Mouse (Mus musculus) heart, postnatal 25 days (tissue): ENCODE data around the gene Fgfr2. TPM values are rescaled to one million over a fixed set of nuclear protein-coding genes. Genes with fewer than 3 reads are reported as not detected.
"Not testable (repeated sequence)": the region's sequence is repeated elsewhere in the genome, so short reads cannot be mapped to it uniquely, and the experiment has no call there.

Experiments
- DNase-seq: peaks from one replicate; pipeline ENCODE4 v3.0.0; 2022; ENCODE audit warnings: low spot score
- intact Hi-C: fragments of 180-260 bp; cut with DNase I; formaldehyde crosslinking; loops from one replicate; pipeline ENCODE4 v1.15.1; 2025
- microRNA-seq: library from miRNA; unstranded; fragments of <30 nt; microRNA quantifications from one replicate; pipeline ENCODE4 v1.2.0, GENCODE M21; 2022
- total RNA-seq, 2 experiments: library from RNA; stranded (reverse); gene quantifications; 2 replicates each; pipeline ENCODE4 v1.2.3; 2021

The Fgfr2 gene
- total RNA-seq, 2 experiments from 2014 or later: 1.7 to 1.8 TPM

- no peak for DNase-seq
- intact Hi-C loops: no loop called here
Observed at GRCm38 (mm10) chr7:130143371-130143770, 2979.8 kb downstream of the Fgfr2 start.

DNA sequence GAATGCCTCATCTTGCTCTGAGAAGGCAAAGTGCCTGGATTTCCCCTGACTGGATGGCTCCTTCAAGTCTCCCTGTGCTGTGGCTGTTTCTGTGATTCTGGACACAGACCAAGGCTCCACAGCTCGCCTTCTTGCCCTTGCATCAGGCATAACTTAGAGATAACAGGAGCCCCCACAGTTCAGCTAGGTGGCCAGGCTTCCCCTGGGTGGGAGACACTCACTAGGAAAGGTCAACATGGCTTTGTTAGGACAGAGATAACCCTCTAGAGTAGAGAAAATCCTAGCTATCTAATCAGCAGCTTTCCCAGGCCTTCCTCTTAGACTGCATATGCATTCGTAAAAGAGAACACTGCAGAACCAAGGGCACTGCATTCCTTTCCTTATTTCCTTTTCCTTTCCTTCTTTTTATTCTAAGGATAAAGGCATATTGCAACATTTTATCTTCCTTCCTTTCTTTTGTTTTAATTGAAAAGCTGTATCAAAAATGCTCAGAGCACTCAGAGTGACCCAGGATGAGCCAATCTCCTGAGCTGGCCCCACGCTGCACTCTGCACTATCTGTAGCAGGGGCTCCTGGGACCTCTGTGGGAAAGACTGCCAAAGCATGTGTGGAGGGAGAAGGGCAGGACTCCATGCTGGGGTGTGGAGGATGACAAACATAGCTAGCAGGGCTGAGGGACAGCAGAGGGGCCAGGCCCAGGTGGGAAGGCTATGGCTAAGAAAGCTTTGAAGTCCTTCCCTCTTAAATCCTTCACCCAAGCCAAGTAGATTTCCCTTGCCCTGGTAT lies 2981.9 kb downstream of the Fgfr2 start:
- no peak for DNase-seq
- intact Hi-C loops: no loop called here

GRCm38 (mm10) chr7:130134924-130135365 lies 2988.2 kb downstream of the Fgfr2 start:
- no peak for DNase-seq
- intact Hi-C loops: no loop called here

DNA sequence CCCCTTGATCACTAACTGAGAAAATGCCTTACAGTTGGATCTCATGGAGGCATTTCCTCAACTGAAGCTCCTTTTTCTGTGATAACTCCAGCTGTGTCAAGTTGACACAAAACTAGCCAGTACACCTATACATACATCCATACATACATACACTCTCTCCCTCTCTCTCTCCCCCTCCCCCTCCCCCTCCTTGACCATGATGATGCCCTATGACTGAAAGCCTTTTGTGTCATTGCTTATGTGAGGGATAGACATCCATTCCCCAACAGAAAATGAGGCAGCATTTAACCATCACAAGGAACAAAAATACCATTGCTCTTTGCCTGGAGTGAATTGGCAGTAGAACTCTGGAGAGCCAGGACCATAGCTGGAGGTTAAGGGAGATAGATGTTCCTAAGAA lies 2988.7 kb downstream of the Fgfr2 start:
- intact Hi-C loops: not testable (repeated sequence)

GRCm38 (mm10) chr7:130130226-130130625 lies 2992.9 kb downstream of the Fgfr2 start:
- intact Hi-C loops: no loop called here
- DNase-seq: no peak

More for the DNA sequence above, 2988.7 kb downstream of the Fgfr2 start:
- not testable (repeated sequence) for DNase-seq

DNA sequence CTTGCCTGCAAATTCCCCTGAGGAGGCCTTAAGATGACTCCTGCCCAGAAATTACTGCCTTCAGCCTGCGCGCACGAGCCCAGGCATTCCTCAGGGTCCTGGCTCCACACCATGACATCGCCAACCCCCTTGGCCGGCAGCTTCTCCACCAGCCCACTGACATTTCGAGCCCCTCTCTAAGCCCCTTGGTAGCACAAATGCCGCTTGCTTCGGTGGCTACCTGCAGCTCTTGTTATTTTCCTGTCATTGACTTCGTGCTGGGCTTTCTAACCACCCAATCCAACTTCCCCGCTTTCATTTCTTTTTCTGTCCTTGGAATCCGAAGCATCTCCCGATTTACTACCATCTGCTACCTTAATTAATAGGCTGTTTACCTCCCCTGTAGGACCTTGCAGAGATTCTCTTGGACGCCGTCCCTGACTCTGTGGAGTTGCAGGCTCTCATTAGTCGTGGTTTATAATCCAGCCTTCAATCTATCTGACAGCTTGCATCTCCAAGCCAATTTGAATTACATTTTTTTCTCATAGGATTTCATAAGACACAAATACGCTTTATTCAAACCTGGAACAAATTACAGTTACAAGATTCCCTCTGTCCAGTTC lies 2993.7 kb downstream of the Fgfr2 start:
- DNase-seq: no peak
- intact Hi-C loops: no loop called here

DNA sequence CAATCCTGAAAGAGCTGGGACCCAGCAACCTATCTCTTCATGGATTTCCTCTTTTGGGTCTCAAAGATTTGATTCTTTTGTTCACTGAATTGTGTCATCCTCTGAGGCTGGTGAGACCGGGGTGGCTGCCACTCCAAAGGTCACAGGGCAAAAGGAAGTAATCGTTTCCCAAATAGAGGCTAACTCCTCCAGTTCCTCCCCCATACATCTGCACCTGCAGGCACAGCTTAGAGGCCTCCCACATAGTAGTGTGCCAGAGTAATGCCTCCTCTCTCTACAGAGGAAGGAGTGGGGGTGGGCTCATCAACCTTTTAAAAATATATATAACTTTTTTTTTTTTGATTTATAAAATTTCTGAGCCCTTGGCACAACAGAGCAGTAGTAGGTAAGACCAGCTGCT lies 3001.6 kb downstream of the Fgfr2 start:
- no peak for DNase-seq
- intact Hi-C loops: no loop called here

DNA sequence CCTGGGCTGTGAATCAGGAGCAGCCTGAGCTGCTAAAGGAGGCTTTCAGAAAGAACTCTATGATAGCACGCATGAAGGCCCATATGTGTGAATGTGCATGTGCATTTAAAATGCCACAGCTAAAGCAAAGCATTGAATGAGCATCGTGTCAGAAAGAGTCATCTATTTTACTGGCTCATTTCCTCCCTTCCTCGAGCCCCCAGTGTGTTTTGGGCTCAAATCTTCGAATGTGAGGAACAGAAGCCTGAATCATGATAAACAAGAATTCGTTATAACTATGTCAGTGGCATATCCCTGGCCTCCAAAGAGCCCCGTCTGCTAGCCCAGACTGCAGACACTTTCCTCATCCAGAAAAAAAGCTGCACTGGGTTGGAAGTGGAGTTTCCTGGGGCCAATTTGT lies 3003.7 kb downstream of the Fgfr2 start:
- no peak for DNase-seq
- intact Hi-C loops: no loop called here

- no peak for DNase-seq
- intact Hi-C loops: no loop called here
Observed at GRCm38 (mm10) chr7:130118726-130119125, 3004.4 kb downstream of the Fgfr2 start.

DNA sequence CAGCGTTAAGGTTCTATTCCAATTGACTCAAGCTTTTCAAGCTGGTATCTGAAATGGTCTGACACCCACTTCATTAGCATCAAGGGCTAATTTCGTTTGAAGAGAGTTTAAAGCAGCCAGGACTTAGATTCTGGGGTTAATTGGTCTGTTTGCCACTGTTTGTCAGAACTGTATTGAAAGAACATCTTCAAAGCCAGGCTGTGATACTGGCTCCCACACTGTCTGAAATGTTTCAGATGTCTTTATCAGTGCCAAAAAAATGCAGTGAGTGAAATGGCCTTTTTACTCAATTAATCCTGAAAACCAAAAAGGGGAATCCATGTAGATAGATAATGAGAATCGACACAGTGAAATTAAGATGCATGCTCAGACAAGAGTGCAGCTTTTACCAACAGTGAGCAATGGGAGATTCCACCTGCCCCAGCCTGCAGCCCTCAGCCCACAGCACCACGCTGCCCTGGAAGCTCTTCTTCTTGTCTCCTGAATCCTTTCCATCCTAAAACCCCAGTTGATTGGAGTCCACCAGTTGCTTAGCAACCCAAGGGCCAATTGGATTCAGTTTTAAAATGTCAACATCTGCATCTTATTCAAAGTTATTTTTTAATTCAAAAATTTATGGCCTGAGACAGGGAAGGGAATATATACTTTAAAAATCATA lies 3005.6 kb downstream of the Fgfr2 start:
- no peak for DNase-seq
- intact Hi-C loops: no loop called here

DNA sequence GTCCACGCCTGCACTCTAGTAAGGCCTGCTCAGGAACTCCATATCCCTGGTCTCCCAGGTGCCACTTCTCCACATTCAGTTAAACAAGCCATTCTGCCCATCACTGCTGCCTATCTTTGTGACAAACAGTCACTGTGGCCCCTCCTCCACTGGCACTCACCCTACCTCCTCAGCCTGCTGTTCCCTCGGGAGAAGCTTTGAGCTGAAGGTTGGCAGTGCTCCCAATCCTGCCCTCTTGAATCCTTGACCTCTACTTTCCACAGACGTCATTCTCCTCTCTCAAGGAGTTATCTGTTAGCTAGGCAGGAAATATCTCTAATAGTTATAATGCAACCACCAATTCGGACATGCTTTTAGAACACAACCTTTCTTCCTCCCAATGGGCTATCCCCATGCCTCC lies 3008.7 kb downstream of the Fgfr2 start:
- DNase-seq: no peak
- intact Hi-C loops: no loop called here

Small RNA genes within 50 kb of the gene (microRNA-seq; reads per million reads assigned to microRNA genes)
- not detected for gene Mir7061

Other genes starting within 250 kb of the Fgfr2 start
- gene Zranb1, start 192.2 kb downstream of the Fgfr2 start, total RNA-seq: 10 to 100 TPM; 28.4 to 34.8 TPM
- gene Ctbp2, start 1.0 kb upstream of the Fgfr2 start, total RNA-seq: 10 to 100 TPM; 24.8 to 36.1 TPM